Mouse (Mus musculus): ENCODE results near the gene Taf8.

DNA sequence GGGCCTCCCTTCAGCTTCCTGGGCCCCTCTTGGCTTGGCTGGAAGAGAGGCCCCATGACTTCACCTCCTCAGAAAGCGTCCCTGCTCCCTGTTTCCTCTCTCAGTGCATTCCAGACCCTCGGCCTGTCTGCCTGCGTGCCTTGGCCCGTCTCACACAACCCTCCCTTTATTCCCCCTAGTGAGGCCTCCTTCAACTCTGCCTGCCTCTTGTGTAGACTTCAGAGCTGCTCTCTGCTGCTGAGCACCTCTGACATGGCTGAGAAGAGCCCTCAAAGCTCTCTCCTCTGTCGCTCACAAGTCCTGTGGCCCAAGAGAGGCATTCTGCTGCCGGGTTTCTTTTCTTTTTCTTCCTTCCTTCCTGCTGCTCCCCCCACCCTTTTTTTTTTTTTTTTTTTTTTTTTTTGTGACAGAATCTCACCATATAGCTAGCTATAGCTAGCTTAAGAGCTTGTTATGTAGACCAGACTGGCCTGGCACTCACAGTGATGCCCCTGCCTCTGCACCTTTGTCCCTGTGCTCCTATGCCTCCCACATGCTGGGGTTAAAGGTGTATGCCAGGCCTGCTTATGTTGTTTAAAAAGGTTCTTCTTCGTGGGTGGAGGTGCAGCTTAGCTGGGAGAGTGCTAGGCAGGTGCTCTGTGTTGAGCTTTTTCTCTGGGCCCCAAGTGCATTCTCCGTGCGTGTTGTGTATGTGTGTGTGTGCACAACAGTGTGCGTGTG, 25.6 kb upstream of the Taf8 start:
- TF ChIP-seq POLR2A (IDR thresholded peaks at IDR 0.05; ENCODE audit: insufficient read depth, low read depth, low read length) = no peak
- no peak for TF ChIP-seq CTCF (IDR thresholded peaks at IDR 0.05; ENCODE audit: insufficient read depth, low read depth, low read length)

Data from olfactory bulb, adult 2 months (tissue).